ENCODE assay signal across 25 mouse cellular contexts in genomic region chr14:80485149-80485548, GRCm38 (mm10).
"Had no signal": no experiment of that assay in that cellular context is flagged by ENCODE, and none has a peak within 500 bp of the region (broad histone marks: within the 10 kb centered on the region; RNA-seq: fewer than 3 reads in every experiment).

No protein-coding gene starts in this region.

- H3K27ac ChIP-seq: embryonic facial prominence, embryonic 10.5 days; embryonic facial prominence, embryonic 12.5 days; embryonic facial prominence, embryonic 13.5 days; embryonic facial prominence, embryonic 15.5 days; forebrain, embryonic 10.5 days; forebrain, embryonic 12.5 days; forebrain, embryonic 13.5 days; forebrain, embryonic 15.5 days; gastrocnemius, adult 2 months; heart, adult 2 months had no signal

- H3K4me3 ChIP-seq: embryonic facial prominence, embryonic 10.5 days; embryonic facial prominence, embryonic 12.5 days; embryonic facial prominence, embryonic 13.5 days; embryonic facial prominence, embryonic 15.5 days; erythroblast, embryonic 14.5 days; forebrain, embryonic 10.5 days; forebrain, embryonic 12.5 days; forebrain, embryonic 13.5 days; forebrain, embryonic 15.5 days; gastrocnemius, adult 2 months; heart, adult 2 months had no signal

- H3K27me3 ChIP-seq: embryonic facial prominence, embryonic 12.5 days; embryonic facial prominence, embryonic 13.5 days; embryonic facial prominence, embryonic 15.5 days; forebrain, embryonic 12.5 days; forebrain, embryonic 13.5 days; forebrain, embryonic 15.5 days had no signal

- DNase-seq: cerebellum, adult 9-10 months; cerebellum, adult 9-11 months; cerebellum, postnatal 10 days; cerebellum, postnatal 14 days; cerebellum, postnatal 25 days; cerebellum, postnatal 36 days; embryo, embryonic 11 days; forebrain, postnatal 0 days; gastrocnemius, adult 2 months; gastrocnemius, postnatal 10 days; gastrocnemius, postnatal 14 days; gastrocnemius, postnatal 25 days; gastrocnemius, postnatal 36 days; heart, adult 11 months; heart, adult 18-20 months; heart, adult 2 months had no signal

- H3K36me3 ChIP-seq: embryonic facial prominence, embryonic 10.5 days; embryonic facial prominence, embryonic 12.5 days; embryonic facial prominence, embryonic 13.5 days; embryonic facial prominence, embryonic 15.5 days; forebrain, embryonic 10.5 days; forebrain, embryonic 12.5 days; forebrain, embryonic 15.5 days had no signal

- H3K9me3 ChIP-seq: embryonic facial prominence, embryonic 10.5 days; embryonic facial prominence, embryonic 12.5 days; embryonic facial prominence, embryonic 13.5 days; embryonic facial prominence, embryonic 15.5 days; forebrain, embryonic 10.5 days; forebrain, embryonic 12.5 days; forebrain, embryonic 13.5 days; forebrain, embryonic 15.5 days had no signal

- H3K4me1 ChIP-seq: embryonic facial prominence, embryonic 12.5 days; embryonic facial prominence, embryonic 13.5 days; embryonic facial prominence, embryonic 15.5 days; forebrain, embryonic 10.5 days had no signal

- H3K9ac ChIP-seq: embryonic facial prominence, embryonic 12.5 days; embryonic facial prominence, embryonic 13.5 days; embryonic facial prominence, embryonic 15.5 days; forebrain, embryonic 12.5 days; forebrain, embryonic 13.5 days; forebrain, embryonic 15.5 days; forebrain, postnatal 0 days had no signal
